Mouse (Mus musculus) mouse embryonic stem cell (cell line): ENCODE data around the gene Bcr.

Experiments
- in situ Hi-C, 2 experiments: fragments of 300-500 bp; cut with MboI; formaldehyde crosslinking; loops; 1 replicate in 1 of 2; 3 replicates in 1 of 2; pipeline ENCODE4 v1.14.3; 2019 to 2020; ENCODE audit warnings: low sequenced_read_pairs in 2 of 2, low pct_unique_long_range_greater_than_20kb in 1 of 2, mixed read lengths in 1 of 2; ENCODE audit not compliant: unreplicated experiment in 1 of 2

Gene Bcr

DNA sequence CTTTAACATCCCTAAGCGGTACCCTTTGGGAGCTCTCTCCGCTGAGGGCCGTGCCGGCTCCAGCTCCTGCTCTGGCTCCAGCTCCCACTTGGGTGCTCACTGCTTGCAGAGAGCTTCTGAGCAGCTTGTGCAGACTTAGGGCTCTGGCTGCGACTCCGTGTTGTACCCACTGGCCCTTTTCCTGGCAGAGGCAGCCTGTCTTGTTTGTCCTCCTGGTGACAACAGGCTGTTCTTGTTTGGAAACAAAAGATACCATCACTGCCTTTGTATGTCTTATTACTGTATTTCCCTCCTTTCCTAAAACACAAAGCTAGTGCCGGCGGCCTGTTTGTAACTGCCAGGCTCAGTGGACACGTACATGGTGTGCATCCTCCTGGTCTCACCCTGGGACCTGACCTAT is 53.2 kb downstream of the Bcr start:
- in situ Hi-C loops: no loop called here

GRCm38 (mm10) chr10:75115240-75115639 is 54.8 kb downstream of the Bcr start:
- in situ Hi-C loops: no loop called here

DNA sequence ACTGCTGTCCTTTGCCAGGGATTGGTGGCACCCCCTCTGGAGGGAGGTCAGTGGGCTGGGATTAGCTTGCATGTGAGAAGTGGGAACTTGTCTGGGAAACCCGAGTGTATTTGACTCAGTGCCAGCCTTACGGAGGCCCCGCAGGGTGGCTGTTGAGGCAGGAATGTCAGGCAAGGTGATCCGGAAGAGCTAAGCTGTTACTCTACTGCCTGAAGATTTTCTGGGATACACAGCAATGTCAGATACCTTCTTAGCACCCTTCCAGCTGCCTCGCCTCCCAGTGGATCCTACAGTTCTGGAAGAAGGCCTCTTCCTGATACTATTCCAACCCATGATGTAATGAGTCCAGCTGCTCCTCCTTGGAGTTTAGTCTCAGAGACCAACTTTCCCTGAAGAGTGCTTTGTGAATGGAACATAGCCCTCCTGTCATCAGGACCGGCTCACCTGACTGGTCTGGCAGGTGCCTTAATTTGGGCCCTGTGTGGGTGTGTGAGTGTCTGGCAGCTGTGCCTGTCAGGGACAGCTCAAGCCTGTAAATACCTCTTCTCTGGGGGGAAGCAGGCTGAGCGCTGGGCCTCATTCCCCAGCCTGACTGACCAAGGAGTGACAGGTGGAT is 56.6 kb downstream of the Bcr start:
- in situ Hi-C loops: no loop called here

GRCm38 (mm10) chr10:75118444-75118843 is 58.1 kb downstream of the Bcr start:
- in situ Hi-C loops: no loop called here

DNA sequence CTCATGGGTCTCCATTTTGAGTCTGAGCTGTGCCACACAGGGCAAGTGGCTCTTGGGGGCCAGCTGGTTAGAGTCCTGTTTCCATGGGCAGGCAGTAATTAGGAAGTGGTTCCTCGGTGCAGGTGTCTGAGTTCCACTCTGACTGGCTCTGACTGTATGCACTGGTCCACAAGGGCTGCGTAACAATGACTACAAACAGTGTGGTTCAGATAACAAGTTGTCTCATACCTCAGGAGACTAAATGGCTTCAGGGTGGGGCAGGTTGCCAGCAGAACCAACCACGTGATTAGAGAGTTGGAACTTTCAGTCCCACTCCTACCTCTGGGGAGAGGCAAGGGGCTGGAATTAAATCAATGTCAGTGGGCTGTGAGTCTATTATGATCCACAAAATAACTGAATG is 59.0 kb downstream of the Bcr start:
- in situ Hi-C loops: no loop called here

DNA sequence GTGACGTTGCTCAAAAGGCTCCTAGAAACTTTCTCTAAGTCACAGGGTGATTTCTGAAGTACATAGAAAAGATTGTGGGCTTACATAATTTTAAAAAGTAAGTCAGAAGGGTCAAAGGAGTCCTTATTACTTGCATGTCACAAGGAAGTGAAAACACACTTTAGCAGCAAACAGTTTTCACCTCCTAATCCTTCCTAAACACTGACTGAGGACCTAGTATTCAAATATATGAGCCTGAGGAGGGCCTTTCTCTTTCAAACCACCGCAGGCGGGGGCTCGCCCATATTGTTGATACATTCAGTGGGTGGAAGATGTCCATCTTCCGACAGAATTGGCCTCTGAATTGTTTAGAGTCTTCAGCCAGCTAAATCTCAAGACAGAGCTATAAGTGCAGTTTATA is 59.8 kb downstream of the Bcr start:
- in situ Hi-C loops: no loop called here

GRCm38 (mm10) chr10:75121028-75121427 is 60.6 kb downstream of the Bcr start:
- in situ Hi-C loops: no loop called here

DNA sequence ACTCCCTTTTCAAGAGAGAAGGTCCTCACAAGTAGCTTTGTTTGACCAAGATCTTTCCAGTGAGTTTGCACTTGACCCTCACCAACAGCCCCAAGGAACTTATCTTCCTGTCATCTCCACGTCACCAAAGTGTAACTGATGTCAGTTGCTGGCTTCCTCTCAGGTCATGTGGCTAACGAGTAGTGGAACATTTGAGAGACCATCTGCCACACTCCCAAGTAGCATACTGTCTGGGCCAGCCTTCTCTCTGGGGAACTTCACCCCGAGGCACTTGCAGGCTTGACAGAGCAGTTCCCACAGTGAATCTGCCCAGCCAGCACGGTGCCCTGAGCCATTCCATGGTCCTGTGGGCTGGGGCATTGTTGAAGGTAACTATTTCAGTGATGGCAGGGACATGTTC is 65.2 kb downstream of the Bcr start:
- in situ Hi-C loops: no loop called here

- in situ Hi-C loops: no loop called here
Observed at GRCm38 (mm10) chr10:75129283-75129710, 68.9 kb downstream of the Bcr start.

GRCm38 (mm10) chr10:75130372-75131046 is 70.1 kb downstream of the Bcr start:
- in situ Hi-C loops: no loop called here

- in situ Hi-C loops: no loop called here
Observed at GRCm38 (mm10) chr10:75131625-75132024, 71.2 kb downstream of the Bcr start.

GRCm38 (mm10) chr10:75134861-75135517 is 74.6 kb downstream of the Bcr start:
- in situ Hi-C loops: no loop called here

DNA sequence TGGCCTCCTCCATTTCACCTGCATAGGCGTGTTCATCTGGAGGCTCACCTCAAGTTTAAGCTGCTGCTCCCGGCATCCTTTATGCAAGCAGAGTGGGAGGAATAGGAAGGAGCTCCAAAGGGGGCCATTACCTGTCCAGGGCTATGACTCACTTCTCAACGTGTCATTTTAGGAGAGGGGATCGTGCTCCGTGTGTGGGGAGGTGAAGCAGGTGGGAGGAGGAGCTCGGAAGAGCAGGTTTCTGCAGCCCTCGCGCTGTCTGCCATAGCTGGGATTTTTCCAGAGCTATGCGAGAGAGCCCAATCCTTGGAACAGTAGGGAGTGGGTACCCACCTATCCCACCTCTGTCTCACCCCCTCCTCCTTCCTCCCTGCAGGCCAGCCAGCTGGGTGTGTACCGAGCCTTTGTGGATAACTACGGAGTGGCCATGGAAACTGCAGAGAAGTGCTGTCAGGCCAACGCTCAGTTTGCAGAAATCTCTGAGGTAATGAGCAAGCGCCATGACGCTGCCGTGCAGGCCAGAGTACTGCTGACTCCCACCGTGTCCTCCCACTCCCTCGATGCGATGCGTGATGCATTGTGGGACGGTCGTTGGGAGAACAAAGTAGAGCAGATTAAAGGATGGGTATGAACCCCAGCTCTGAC is 75.2 kb downstream of the Bcr start:
- in situ Hi-C loops: no loop called here

DNA sequence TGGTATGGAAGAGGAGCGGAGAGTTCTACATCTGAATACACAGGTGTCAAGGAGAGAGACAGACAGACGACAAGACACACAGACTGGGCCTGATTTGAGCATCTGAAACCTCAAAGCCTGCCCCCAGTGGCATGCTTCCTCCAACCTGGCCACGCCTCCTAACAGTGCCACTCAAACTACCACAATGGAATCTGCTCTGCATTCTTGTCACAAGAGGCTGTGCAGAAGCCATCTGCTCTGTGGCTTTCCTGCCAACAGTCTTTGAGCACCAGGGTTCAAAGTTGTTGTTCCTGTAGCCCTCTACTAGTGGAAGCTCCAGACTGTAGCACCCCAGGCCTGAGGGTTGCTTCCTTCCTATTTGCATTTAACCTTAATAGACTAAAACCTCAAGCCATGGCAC is 76.8 kb downstream of the Bcr start:
- in situ Hi-C loops: no loop called here

- in situ Hi-C loops: no loop called here
Observed at GRCm38 (mm10) chr10:75145221-75145620, 84.8 kb downstream of the Bcr start.

GRCm38 (mm10) chr10:75146001-75146400 is 85.6 kb downstream of the Bcr start:
- in situ Hi-C loops: no loop called here

DNA sequence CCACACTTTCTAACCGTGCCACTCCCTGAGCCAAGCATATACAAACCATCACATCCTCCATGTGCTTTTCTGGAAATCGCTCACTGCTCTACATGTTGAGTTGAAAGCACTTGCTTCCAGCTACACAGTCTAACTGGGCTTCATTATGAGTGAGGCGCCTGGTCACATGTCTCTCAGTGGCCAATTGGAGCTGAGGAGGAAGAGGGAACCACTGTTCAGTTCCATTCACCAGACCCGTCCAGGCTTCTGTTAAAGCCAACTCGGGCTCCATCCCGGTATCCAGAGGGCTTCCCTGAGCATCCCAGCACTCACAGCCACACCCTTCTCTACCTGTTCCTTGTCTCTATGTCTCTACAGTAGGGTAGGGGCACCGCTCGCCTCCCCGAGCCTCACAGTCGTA is 86.2 kb downstream of the Bcr start:
- in situ Hi-C loops: no loop called here

DNA sequence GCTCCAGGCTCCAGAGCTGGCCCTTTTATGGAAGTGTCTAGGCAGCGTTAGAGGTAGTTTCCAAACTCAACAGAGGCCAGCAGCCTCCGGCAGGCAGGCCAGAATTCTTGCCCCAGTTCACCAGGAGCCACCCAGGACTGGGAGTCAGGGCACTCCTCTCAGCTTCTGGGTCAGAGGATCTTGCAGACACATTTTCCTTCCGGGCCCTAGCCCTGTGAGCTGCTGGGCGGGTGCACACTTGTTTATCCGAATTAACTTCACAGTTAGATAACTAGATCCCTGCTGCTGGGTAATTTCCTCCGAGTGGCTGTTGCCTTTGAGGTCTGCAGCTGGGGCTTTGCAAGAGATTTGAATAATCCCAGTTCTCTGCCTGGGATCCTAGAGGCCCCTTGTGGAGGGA is 87.9 kb downstream of the Bcr start:
- in situ Hi-C loops: no loop called here

- in situ Hi-C loops: loop anchor here (10.0 kb wide), 2 partner anchors 96 to 216 kb away; no protein-coding TSS in a partner anchor
Observed at GRCm38 (mm10) chr10:75150361-75150760, 90.0 kb downstream of the Bcr start.
